Mouse (Mus musculus): ENCODE measurements around the gene M1ap. TPM values are rescaled to one million over a fixed set of nuclear protein-coding genes. Genes with fewer than 3 reads are reported as not detected.

The M1ap gene
- total and polyA plus RNA-seq, 3 experiments = 0.31 to 0.34 TPM; not detected in 1

- 51% methylated on average over 6 of the region's 6 CpGs for WGBS
Observed at GRCm38 (mm10) chr6:82945750-82946149, 952 bp upstream of the M1ap start.

DNA sequence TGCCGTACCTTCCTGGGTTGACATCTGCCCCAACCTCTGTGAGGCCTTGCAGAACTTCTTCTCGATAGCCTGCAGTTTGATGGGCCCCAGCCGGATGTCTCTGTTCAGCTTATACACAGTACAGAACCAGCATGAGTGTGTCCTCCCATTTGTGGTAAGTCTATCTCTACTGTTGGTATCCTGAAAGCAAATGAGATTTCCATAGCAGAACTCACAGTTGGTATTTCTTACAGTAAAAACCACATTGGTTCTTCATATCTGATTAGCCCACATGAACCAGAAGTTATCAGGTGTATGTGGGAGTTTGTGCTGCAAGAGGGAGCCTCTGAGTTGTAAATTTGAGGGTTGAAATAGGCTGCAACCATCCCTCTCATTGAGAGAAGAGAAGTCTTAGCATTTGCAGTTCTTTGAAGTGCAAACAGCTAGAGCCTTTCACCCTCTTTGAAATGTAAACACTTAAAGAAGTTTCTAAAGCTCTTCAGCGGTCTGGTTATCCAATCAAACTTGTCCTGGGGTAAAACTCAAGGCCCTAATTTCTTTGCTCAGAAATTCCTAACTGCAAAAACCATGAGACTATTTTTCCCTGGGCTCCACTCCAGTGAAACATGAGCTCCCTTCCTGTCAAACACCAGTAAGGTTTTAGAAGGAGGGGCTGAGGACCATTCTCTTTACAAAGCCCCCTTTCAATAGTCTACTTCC lies 10.0 kb downstream of the M1ap start:
- DNase-seq = no peak
- H3K27ac ChIP-seq = no peak overlapping the region
- H3K9ac ChIP-seq (ENCODE audit: low read depth, low read length) = no peak overlapping the region
- H3K79me2 ChIP-seq (replicated peaks; ENCODE audit: control insufficient read depth, insufficient read depth, low read length) = no peaks in the 10 kb centered on the region
- WGBS = 54% methylated on average over 4 of the region's 4 CpGs
- H3K4me3 ChIP-seq = no peak overlapping the region
- H3K27me3 ChIP-seq (ENCODE audit: control insufficient read depth, insufficient read depth, low read length) = no peaks in the 10 kb centered on the region
- no peaks in the 10 kb centered on the region for H3K4me1 ChIP-seq (ENCODE audit: control insufficient read depth, insufficient read depth, low read length)
- no peaks in the 10 kb centered on the region for H3K36me3 ChIP-seq (ENCODE audit: control insufficient read depth, insufficient read depth, low read length)
- TF ChIP-seq EP300 (IDR thresholded peaks at IDR 0.05; ENCODE audit: insufficient read depth, low read depth, low read length) (no peak), POLR2A (IDR thresholded peaks at IDR 0.05; ENCODE audit: insufficient read depth, low read depth, low read length) (no peak), CTCF (IDR thresholded peaks at IDR 0.05) (no peak)
- intact Hi-C loops (cut with DNase I) = no loop called here

More at GRCm38 (mm10) chr6:82945750-82946149, 952 bp upstream of the M1ap start:
- Histone ChIP-seq H3K79me2 (replicated peaks; ENCODE audit: control insufficient read depth, insufficient read depth, low read length) (no peaks in the 10 kb centered on the region), H3K27me3 (ENCODE audit: control insufficient read depth, insufficient read depth, low read length) (0 out of 2 replicates have a peak, but pooled peaks cover 2% of the 10 kb centered on the region), H3K4me1 (ENCODE audit: control insufficient read depth, insufficient read depth, low read length) (no peaks in the 10 kb centered on the region), H3K9ac (ENCODE audit: low read depth, low read length) (no peak overlapping the region), H3K4me3 (no peak overlapping the region), H3K27ac (no peak overlapping the region), H3K36me3 (ENCODE audit: control insufficient read depth, insufficient read depth, low read length) (no peaks in the 10 kb centered on the region)
- TF ChIP-seq EP300 (IDR thresholded peaks at IDR 0.05; ENCODE audit: insufficient read depth, low read depth, low read length) (no peak), POLR2A (IDR thresholded peaks at IDR 0.05; ENCODE audit: insufficient read depth, low read depth, low read length) (no peak), CTCF (IDR thresholded peaks at IDR 0.05) (peak; percentile 43)
- intact Hi-C loops (cut with DNase I) = no loop called here
- DNase-seq = no peak

DNA sequence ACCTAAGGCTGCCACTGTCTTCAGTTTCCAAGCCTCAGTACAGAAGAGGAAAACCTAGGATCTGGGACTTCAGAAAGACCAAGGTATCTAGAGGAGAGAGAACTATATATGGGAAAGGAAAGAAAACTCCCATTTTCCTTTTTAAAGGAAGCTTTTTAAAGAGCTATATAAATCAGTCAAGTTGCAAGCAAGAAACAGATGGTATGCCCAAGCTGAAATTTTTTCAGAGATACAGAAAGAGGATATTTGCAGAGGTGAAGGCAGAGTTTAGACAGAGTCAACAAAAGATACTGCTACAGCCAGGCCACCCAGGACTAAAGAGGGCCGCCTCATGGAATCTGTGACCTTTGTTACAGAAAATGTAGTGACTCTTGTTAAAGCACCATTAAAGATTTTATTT lies 15.0 kb downstream of the M1ap start:
- TF ChIP-seq POLR2A (IDR thresholded peaks at IDR 0.05; ENCODE audit: insufficient read depth, low read depth, low read length) (no peak), EP300 (IDR thresholded peaks at IDR 0.05; ENCODE audit: insufficient read depth, low read depth, low read length) (no peak), CTCF (IDR thresholded peaks at IDR 0.05) (no peak)
- intact Hi-C loops (cut with DNase I) = no loop called here
- H3K79me2 ChIP-seq (replicated peaks; ENCODE audit: control insufficient read depth, insufficient read depth, low read length) = no peaks in the 10 kb centered on the region
- no peak overlapping the region for H3K27ac ChIP-seq
- H3K4me3 ChIP-seq = no peak overlapping the region
- no peak for DNase-seq
- 72% methylated on average over 1 of the region's 1 CpGs for WGBS
- H3K9ac ChIP-seq (ENCODE audit: low read depth, low read length) = no peak overlapping the region
- H3K27me3 ChIP-seq (ENCODE audit: control insufficient read depth, insufficient read depth, low read length) = 0 out of 2 replicates have a peak, but pooled peaks cover 2% of the 10 kb centered on the region
- H3K36me3 ChIP-seq (ENCODE audit: control insufficient read depth, insufficient read depth, low read length) = no peaks in the 10 kb centered on the region
- H3K4me1 ChIP-seq (ENCODE audit: control insufficient read depth, insufficient read depth, low read length) = no peaks in the 10 kb centered on the region

- WGBS = 66% methylated on average over 6 of the region's 6 CpGs
- Histone ChIP-seq H3K79me2 (replicated peaks; ENCODE audit: control insufficient read depth, insufficient read depth, low read length) (no peaks in the 10 kb centered on the region), H3K27me3 (ENCODE audit: control insufficient read depth, insufficient read depth, low read length) (peaks cover 2% of the 10 kb centered on the region; the same call in 1 of the 2 replicates), H3K4me3 (no peak overlapping the region), H3K4me1 (ENCODE audit: control insufficient read depth, insufficient read depth, low read length) (no peaks in the 10 kb centered on the region), H3K27ac (no peak overlapping the region), H3K9ac (ENCODE audit: low read depth, low read length) (no peak overlapping the region), H3K36me3 (ENCODE audit: control insufficient read depth, insufficient read depth, low read length) (no peaks in the 10 kb centered on the region)
- no peak for TF ChIP-seq EP300 (IDR thresholded peaks at IDR 0.05; ENCODE audit: insufficient read depth, low read depth, low read length)
- TF ChIP-seq POLR2A (IDR thresholded peaks at IDR 0.05; ENCODE audit: insufficient read depth, low read depth, low read length) = no peak
- no peak for TF ChIP-seq CTCF (IDR thresholded peaks at IDR 0.05)
- intact Hi-C loops (cut with DNase I) = loop anchor here (2.0 to 10.0 kb wide), 4 partner anchors 53 to 982 kb away; no protein-coding TSS in a partner anchor
- DNase-seq = no peak
Observed at GRCm38 (mm10) chr6:82969249-82970084, 22.8 kb downstream of the M1ap start.

DNA sequence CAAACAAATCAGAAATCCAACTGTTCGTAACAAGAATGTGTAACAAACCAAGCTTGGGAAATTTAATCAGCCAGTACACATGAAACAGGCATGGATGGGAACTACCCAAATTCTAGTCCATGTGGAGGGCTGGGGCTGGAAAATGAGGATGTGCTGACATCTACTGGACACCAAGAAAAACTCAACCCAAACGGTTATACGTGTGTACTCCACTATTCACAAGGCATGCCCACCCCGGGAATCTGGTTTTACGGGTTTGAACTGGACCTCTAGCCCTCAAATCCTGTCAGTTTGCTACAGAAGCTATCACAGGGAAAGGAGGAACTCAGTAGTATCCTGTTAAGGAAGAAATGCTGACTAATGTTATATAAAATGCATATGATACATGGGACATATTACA lies 24.3 kb downstream of the M1ap start:
- peak; percentile 29 to 37 for DNase-seq
- no peak overlapping the region for H3K4me3 ChIP-seq
- TF ChIP-seq EP300 (IDR thresholded peaks at IDR 0.05; ENCODE audit: insufficient read depth, low read depth, low read length) (no peak), CTCF (IDR thresholded peaks at IDR 0.05) (peak; percentile 80)
- WGBS = 6% methylated on average over 5 of the region's 5 CpGs
- H3K9ac ChIP-seq (ENCODE audit: low read depth, low read length) = no peak overlapping the region
- no peaks in the 10 kb centered on the region for H3K4me1 ChIP-seq (ENCODE audit: control insufficient read depth, insufficient read depth, low read length)
- H3K36me3 ChIP-seq (ENCODE audit: control insufficient read depth, insufficient read depth, low read length) = no peaks in the 10 kb centered on the region
- H3K27me3 ChIP-seq (ENCODE audit: control insufficient read depth, insufficient read depth, low read length) = no peaks in the 10 kb centered on the region; the same call in 1 of the 2 replicates
- intact Hi-C loops (cut with DNase I) = loop anchor here (2.0 to 10.0 kb wide), 4 partner anchors 54 to 984 kb away; no protein-coding TSS in a partner anchor
- H3K79me2 ChIP-seq (replicated peaks; ENCODE audit: control insufficient read depth, insufficient read depth, low read length) = no peaks in the 10 kb centered on the region
- no peak overlapping the region for H3K27ac ChIP-seq
